Mouse (Mus musculus) forebrain, postnatal 0 days (tissue): Measurements from ENCODE around the gene Fez1. TPM values are rescaled to one million over a fixed set of nuclear protein-coding genes. Genes with fewer than 3 reads are reported as not detected.

Source experiments
- ATAC-seq: fragments of 200-750 bp; cut with Nextera tagmentation; 2 replicates; pipeline ENCODE4 v1.8.0; 2017; ENCODE audit warnings: mild to moderate bottlenecking, moderate library complexity
- DNase-seq: peaks from one replicate; pipeline ENCODE4 v3.0.0-alpha.2; 2015
- H3K27ac ChIP-seq: fragments of 300-500 bp; sonication (generic); 2 replicates; pipeline ENCODE4 v1.5.1; 2014; ENCODE audit warnings: low read depth, mild to moderate bottlenecking, antibody characterized with exemption, low read length, moderate library complexity, mixed read lengths
- H3K27me3 ChIP-seq: fragments of 300-500 bp; sonication (generic); 2 replicates; pipeline ENCODE4 v1.6.1; 2014; ENCODE audit warnings: mild to moderate bottlenecking, low read length, mixed read lengths; ENCODE audit not compliant: insufficient read depth
- H3K36me3 ChIP-seq: fragments of 300-500 bp; sonication (generic); 2 replicates; pipeline ENCODE4 v1.6.1; 2014; ENCODE audit warnings: mild to moderate bottlenecking, moderate library complexity; ENCODE audit not compliant: insufficient read depth
- H3K4me1 ChIP-seq: fragments of 300-500 bp; sonication (generic); 2 replicates; pipeline ENCODE4 v1.6.1; 2014; ENCODE audit warnings: antibody characterized with exemption; ENCODE audit not compliant: insufficient read depth
- H3K4me2 ChIP-seq: fragments of 300-500 bp; sonication (generic); 2 replicates; pipeline ENCODE4 v1.6.1; 2014; ENCODE audit warnings: low read depth, mild to moderate bottlenecking, moderate library complexity
- H3K4me3 ChIP-seq: fragments of 300-500 bp; sonication (generic); 2 replicates; pipeline ENCODE4 v1.5.1; 2014; ENCODE audit warnings: low read depth, low read length, mixed read lengths
- H3K9ac ChIP-seq: fragments of 300-500 bp; sonication (generic); 2 replicates; pipeline ENCODE4 v1.6.1; 2014; ENCODE audit warnings: mild to moderate bottlenecking
- H3K9me3 ChIP-seq: fragments of 300-500 bp; sonication (generic); 2 replicates; pipeline ENCODE4 v1.6.1; 2016; ENCODE audit warnings: low read length
- CTCF ChIP-seq: sonication (generic); IDR thresholded peaks from 2 replicates; pipeline ENCODE4 v1.5.1; 2016; ENCODE audit warnings: antibody characterized with exemption, control low read depth, low read depth
- WGBS: fragments of 180-500 bp; shearing (Covaris S2); extraction: QIAGEN DNeasy Blood & Tissue Kit; methylation state at CpG from one replicate; pipeline ENCODE4 v1.1.7; 2014; 5-methylcytosine and 5-hydroxymethylcytosine counted together
- polyA plus RNA-seq: library from polyadenylated mRNA; unstranded; fragments of >200 nt; fragmentation: Nextera tagmentation; extraction: Ambion mirVana; gene quantifications from 2 replicates; pipeline ENCODE4 v1.2.1, GENCODE M21; 2015
- total RNA-seq: library from RNA; depleted of rRNA; stranded (reverse); fragments of >200 nt; gene quantifications from 2 replicates; pipeline ENCODE4 v1.2.3, GENCODE M21; 2014; rRNA removed

The Fez1 gene
- total RNA-seq (586 and 786 TPM in 2 replicates), polyA plus RNA-seq (644 and 657 TPM in 2 replicates)

- DNase-seq (peak; percentile 98), ATAC-seq (peak; percentile 98)
- Histone ChIP-seq H3K4me2 (peak within 1 kb of the TSS; percentile 49), H3K27ac (peak within 1 kb of the TSS; percentile 97), H3K9me3 (no peaks in the 10 kb centered on the region), H3K4me1 (peaks cover 15% of the 10 kb centered on the region), H3K27me3 (no peaks in the 10 kb centered on the region), H3K4me3 (peak within 1 kb of the TSS; percentile 32), H3K36me3 (no peaks in the 10 kb centered on the region), H3K9ac (peak within 1 kb of the TSS; percentile 50)
- TF ChIP-seq CTCF, result no peak
- WGBS, result under 1% methylated on average over 8 of the region's 8 CpGs
Observed at GRCm38 (mm10) chr9:36821644-36822000, at the start of gene Fez1. Fez1 (plus strand) TSS chr9:36821864.

GRCm38 (mm10) chr9:36783921-36784320 lies 37.7 kb upstream of the Fez1 start:
- TF ChIP-seq CTCF, result no peak
- ATAC-seq (no peak), DNase-seq (no peak)
- no peak overlapping the region for H3K4me3 ChIP-seq
- no peak overlapping the region for H3K4me2 ChIP-seq
- H3K27me3 ChIP-seq, result no peaks in the 10 kb centered on the region
- H3K36me3 ChIP-seq, result peaks cover 75% of the 10 kb centered on the region
- H3K4me1 ChIP-seq, result no peaks in the 10 kb centered on the region
- 91% methylated on average over 2 of the region's 2 CpGs for WGBS
- no peak overlapping the region for H3K27ac ChIP-seq
- no peaks in the 10 kb centered on the region for H3K9me3 ChIP-seq
- no peak overlapping the region for H3K9ac ChIP-seq

- H3K4me1 ChIP-seq, result peaks cover 7% of the 10 kb centered on the region; the same call in 1 of the 2 replicates
Observed at GRCm38 (mm10) chr9:36792191-36792590, 29.5 kb upstream of the Fez1 start.

GRCm38 (mm10) chr9:36794487-36794886 lies 27.2 kb upstream of the Fez1 start:
- Histone ChIP-seq H3K4me2 (no peak overlapping the region), H3K9me3 (no peaks in the 10 kb centered on the region), H3K36me3 (peaks cover 23% of the 10 kb centered on the region), H3K4me1 (peaks cover 10% of the 10 kb centered on the region; the same call in 1 of the 2 replicates), H3K9ac (no peak overlapping the region), H3K4me3 (no peak overlapping the region), H3K27ac (no peak overlapping the region), H3K27me3 (no peaks in the 10 kb centered on the region)
- WGBS, result 83% methylated on average over 2 of the region's 2 CpGs
- DNase-seq, result no peak
- no peak for TF ChIP-seq CTCF
- no peak for ATAC-seq

More at GRCm38 (mm10) chr9:36792191-36792590, 29.5 kb upstream of the Fez1 start:
- no peak for ATAC-seq
- H3K4me3 ChIP-seq, result no peak overlapping the region
- no peak for TF ChIP-seq CTCF
- H3K9me3 ChIP-seq, result no peaks in the 10 kb centered on the region
- H3K27me3 ChIP-seq, result no peaks in the 10 kb centered on the region
- no peak overlapping the region for H3K9ac ChIP-seq
- H3K27ac ChIP-seq, result no peak overlapping the region
- 87% methylated on average over 3 of the region's 3 CpGs for WGBS
- H3K36me3 ChIP-seq, result peaks cover 39% of the 10 kb centered on the region
- DNase-seq, result no peak
- no peak overlapping the region for H3K4me2 ChIP-seq

GRCm38 (mm10) chr9:36795556-36795955 lies 26.1 kb upstream of the Fez1 start:
- H3K27me3 ChIP-seq, result no peaks in the 10 kb centered on the region
- ATAC-seq (no peak), DNase-seq (no peak)
- H3K4me3 ChIP-seq, result no peak overlapping the region
- H3K36me3 ChIP-seq, result peaks cover 13% of the 10 kb centered on the region; the same call in 1 of the 2 replicates
- 94% methylated on average over 1 of the region's 1 CpGs for WGBS
- no peak overlapping the region for H3K27ac ChIP-seq
- peak overlapping the region; percentile 87 for H3K4me2 ChIP-seq
- peaks cover 10% of the 10 kb centered on the region; the same call in 1 of the 2 replicates for H3K4me1 ChIP-seq
- no peak overlapping the region for H3K9ac ChIP-seq
- H3K9me3 ChIP-seq, result no peaks in the 10 kb centered on the region
- TF ChIP-seq CTCF, result no peak

GRCm38 (mm10) chr9:36796224-36796623 lies 25.4 kb upstream of the Fez1 start:
- WGBS, result 10% methylated on average over 5 of the region's 5 CpGs
- Histone ChIP-seq H3K4me3 (peak overlapping the region; percentile 92), H3K4me2 (peak overlapping the region; percentile 87), H3K27ac (no peak overlapping the region), H3K9me3 (no peaks in the 10 kb centered on the region), H3K4me1 (peaks cover 10% of the 10 kb centered on the region; the same call in 1 of the 2 replicates), H3K9ac (peak overlapping the region; percentile 95), H3K36me3 (0 out of 2 replicates have a peak, but pooled peaks cover 8% of the 10 kb centered on the region), H3K27me3 (no peaks in the 10 kb centered on the region)
- ATAC-seq, result no peak
- TF ChIP-seq CTCF, result no peak
- DNase-seq, result no peak

GRCm38 (mm10) chr9:36796781-36797555 lies 24.7 kb upstream of the Fez1 start, which contains the start of gene Ei24:
Ei24 (minus strand) TSS chr9:36797393.
- peak within 1 kb of the TSS; percentile 79 for H3K27ac ChIP-seq
- no peaks in the 10 kb centered on the region for H3K9me3 ChIP-seq
- peaks cover 10% of the 10 kb centered on the region; the same call in 1 of the 2 replicates for H3K4me1 ChIP-seq
- peak; percentile 82 for DNase-seq
- H3K27me3 ChIP-seq, result no peaks in the 10 kb centered on the region
- H3K4me3 ChIP-seq, result peak within 1 kb of the TSS; percentile 92
- 1% methylated on average over 63 of the region's 66 CpGs for WGBS
- ATAC-seq, result peak; percentile 97
- peak within 1 kb of the TSS; percentile 87 for H3K4me2 ChIP-seq
- H3K9ac ChIP-seq, result peak within 1 kb of the TSS; percentile 95
- TF ChIP-seq CTCF, result no peak
- H3K36me3 ChIP-seq, result 0 out of 2 replicates have a peak, but pooled peaks cover 2% of the 10 kb centered on the region
